In the genomic region with DNA sequence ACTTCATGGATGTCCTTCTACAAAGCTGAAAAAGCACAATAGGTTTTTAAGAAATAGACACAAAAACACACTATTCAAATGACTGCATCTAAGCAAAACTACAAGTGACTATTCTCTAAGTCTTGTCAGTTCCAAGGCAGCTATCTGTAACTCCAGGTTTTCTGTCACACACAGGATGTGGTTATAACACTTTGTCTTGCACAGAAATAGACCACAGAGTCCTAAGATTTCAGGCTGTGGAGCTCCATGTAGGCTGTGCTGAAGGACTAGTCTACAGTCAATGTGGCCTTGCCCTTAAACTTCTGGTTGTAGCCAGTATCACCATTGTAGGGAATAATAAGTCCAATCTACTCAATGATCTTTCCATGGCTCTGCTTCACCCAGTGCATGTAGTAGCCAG, we compare ENCODE assay signal across 23 mouse cellular contexts.
DNase-seq lines count a peak whose midpoint lies in the region; ATAC-seq lines count a peak whose summit lies in the region.
"Had no signal": no experiment of that assay in that cellular context is flagged by ENCODE, and none has a peak within 500 bp of the region (broad histone marks: within the 10 kb centered on the region; RNA-seq: fewer than 3 reads in every experiment).

No protein-coding gene starts in this region.

- peak; percentile 67 for DNase-seq in thymus, postnatal 0 days (ENCODE audit: low spot score)
- no peak for DNase-seq in thymus, postnatal 36 days
- DNase-seq in naive thymus-derived CD4-positive, alpha-beta T cell, adult 2 months (ENCODE audit: low read depth) = peak; percentile 65
- DNase-seq in midbrain, embryonic 10.5 days (ENCODE audit: low spot score) = no peak
- DNase-seq: adrenal gland, postnatal 10 days; cerebellum, adult 8-10 months; cerebellum, postnatal 25 days; gastrocnemius, postnatal 10 days; heart, adult 11 months; kidney, adult 11 months; kidney, postnatal 25 days had no signal

- no peak overlapping the region for H3K4me3 ChIP-seq in midbrain, embryonic 10.5 days
- H3K4me3 ChIP-seq: forebrain, embryonic 15.5 days; heart, embryonic 10.5 days; heart, embryonic 15.5 days; hindbrain, embryonic 13.5 days; limb, embryonic 13.5 days; lung, embryonic 15.5 days; midbrain, embryonic 15.5 days; neural tube, embryonic 13.5 days had no signal

- no peaks in the 10 kb centered on the region for H3K36me3 ChIP-seq in midbrain, embryonic 10.5 days
- H3K36me3 ChIP-seq: forebrain, embryonic 15.5 days; heart, embryonic 10.5 days; heart, embryonic 15.5 days; hindbrain, embryonic 13.5 days; limb, embryonic 13.5 days; lung, embryonic 15.5 days; midbrain, embryonic 15.5 days; neural tube, embryonic 13.5 days had no signal

- peak; percentile 62 to 68; a peak in 3 of 4 replicates for ATAC-seq in hematopoietic stem cell, adult 5-6 weeks (replicated peaks in 1 of 2; ENCODE audit: insufficient read depth in 1 of 2, low FRiP score in 2 of 2, low TSS enrichment in 1 of 2, low read depth in 1 of 2, poor library complexity in 2 of 2, severe bottlenecking in 2 of 2)
- no peak for ATAC-seq in frontal cortex, adult (ENCODE audit: low TSS enrichment)
- ATAC-seq in erythroid progenitor cell, adult 5-6 weeks (replicated peaks; ENCODE audit: low FRiP score, poor library complexity, severe bottlenecking) = no peak
- ATAC-seq: forebrain, embryonic 15.5 days; midbrain, embryonic 15.5 days had no signal

- H3K9me3 ChIP-seq in midbrain, embryonic 10.5 days (replicated peaks) = peaks cover 46% of the 10 kb centered on the region
- H3K9me3 ChIP-seq: lung, embryonic 15.5 days had no signal

- H3K27ac ChIP-seq in midbrain, embryonic 10.5 days (replicated peaks) = no peak overlapping the region
- H3K27ac ChIP-seq: forebrain, embryonic 15.5 days; heart, embryonic 10.5 days; heart, embryonic 15.5 days; hindbrain, embryonic 13.5 days; limb, embryonic 13.5 days; lung, embryonic 15.5 days; midbrain, embryonic 15.5 days; neural tube, embryonic 13.5 days had no signal

- H3K27me3 ChIP-seq in midbrain, embryonic 10.5 days (ENCODE audit: low read depth, poor library complexity, severe bottlenecking) = no peaks in the 10 kb centered on the region
- H3K27me3 ChIP-seq: CH12.LX; forebrain, embryonic 15.5 days; heart, embryonic 15.5 days; hindbrain, embryonic 13.5 days; limb, embryonic 13.5 days; lung, embryonic 15.5 days; midbrain, embryonic 15.5 days; neural tube, embryonic 13.5 days had no signal

- no peaks in the 10 kb centered on the region for H3K4me1 ChIP-seq in midbrain, embryonic 10.5 days
- H3K4me1 ChIP-seq: forebrain, embryonic 15.5 days; heart, embryonic 10.5 days; heart, embryonic 15.5 days; hindbrain, embryonic 13.5 days; limb, embryonic 13.5 days; lung, embryonic 15.5 days; midbrain, embryonic 15.5 days; neural tube, embryonic 13.5 days had no signal

Comparison
In these comparisons a context has a peak if more than half of its experiments do, and no peak if none do; other contexts are left out.
1. DNase-seq: peak in thymus, postnatal 0 days (single experiment) and naive thymus-derived CD4-positive, alpha-beta T cell, adult 2 months (single experiment); none in thymus, postnatal 36 days (0 of 2) and midbrain, embryonic 10.5 days (single experiment).
2. ATAC-seq: peak in hematopoietic stem cell, adult 5-6 weeks (2 of 2); none in frontal cortex, adult (single experiment) and erythroid progenitor cell, adult 5-6 weeks (single experiment).